Mouse (Mus musculus): Measurements from ENCODE around the gene Gpr65. TPM values are rescaled to one million over a fixed set of nuclear protein-coding genes. Genes with fewer than 3 reads are reported as not detected.

The Gpr65 gene
- polyA plus RNA-seq, 1 experiment from 2014 or later = 3.4 TPM

- Histone ChIP-seq H3K27me3 (replicated peaks) (no peaks in the 10 kb centered on the region), H3K36me3 (no peaks in the 10 kb centered on the region), H3K27ac (peak within 1 kb of the TSS; percentile 93), H3K4me2 (peak within 1 kb of the TSS; percentile 64), H3K9ac (peak within 1 kb of the TSS; percentile 74), H3K4me1 (0 out of 2 replicates have a peak, but pooled peaks cover 3% of the 10 kb centered on the region), H3K4me3 (replicated peaks) (peak within 1 kb of the TSS; percentile 83), H3K9me3 (no peaks in the 10 kb centered on the region)
- WGBS = under 1% methylated on average over 74 of the region's 76 CpGs
- peak; percentile 91 for ATAC-seq (ENCODE audit: insufficient read depth, low FRiP score, low read depth)
Observed at GRCm38 (mm10) chr12:98258845-98259517, 9.5 kb upstream of the Gpr65 start, which contains the start of gene Galc. Gene Galc (minus strand): TSS chr12:98259459.

GRCm38 (mm10) chr12:98259518-98259852 lies 8.9 kb upstream of the Gpr65 start:
- WGBS = 2% methylated on average over 12 of the region's 12 CpGs
- Histone ChIP-seq H3K4me2 (peak overlapping the region; percentile 64), H3K4me1 (0 out of 2 replicates have a peak, but pooled peaks cover 3% of the 10 kb centered on the region), H3K36me3 (no peaks in the 10 kb centered on the region), H3K27me3 (replicated peaks) (no peaks in the 10 kb centered on the region), H3K27ac (peak overlapping the region; percentile 44; the same call in 1 of the 2 replicates), H3K4me3 (replicated peaks) (peak overlapping the region; percentile 83), H3K9me3 (no peaks in the 10 kb centered on the region), H3K9ac (peak overlapping the region; percentile 74; the same call in 1 of the 2 replicates)
- ATAC-seq (ENCODE audit: insufficient read depth, low FRiP score, low read depth) = no peak

- no peaks in the 10 kb centered on the region for H3K36me3 ChIP-seq
- 80% methylated on average over 9 of the region's 9 CpGs for WGBS
- H3K4me1 ChIP-seq = no peaks in the 10 kb centered on the region
- no peak overlapping the region for H3K4me3 ChIP-seq (replicated peaks)
- no peaks in the 10 kb centered on the region for H3K27me3 ChIP-seq (replicated peaks)
- H3K9ac ChIP-seq = no peak overlapping the region
- no peak overlapping the region; the same call in 1 of the 2 replicates for H3K27ac ChIP-seq
- no peak for ATAC-seq (ENCODE audit: insufficient read depth, low FRiP score, low read depth)
- no peak overlapping the region for H3K4me2 ChIP-seq
- no peaks in the 10 kb centered on the region for H3K9me3 ChIP-seq
Observed at GRCm38 (mm10) chr12:98265697-98266096, 2.7 kb upstream of the Gpr65 start.

- no peaks in the 10 kb centered on the region for H3K36me3 ChIP-seq
- no peak overlapping the region for H3K27ac ChIP-seq
- no peak for ATAC-seq (ENCODE audit: insufficient read depth, low FRiP score, low read depth)
- no peak overlapping the region for H3K4me3 ChIP-seq (replicated peaks)
- no peaks in the 10 kb centered on the region for H3K9me3 ChIP-seq
- WGBS = 33% methylated on average over 17 of the region's 17 CpGs
- no peaks in the 10 kb centered on the region for H3K27me3 ChIP-seq (replicated peaks)
- no peak overlapping the region for H3K9ac ChIP-seq
- peak overlapping the region; percentile 31 for H3K4me2 ChIP-seq
- no peaks in the 10 kb centered on the region for H3K4me1 ChIP-seq
Observed at GRCm38 (mm10) chr12:98269791-98270745, 1.6 kb downstream of the Gpr65 start.

GRCm38 (mm10) chr12:98270810-98271566 lies 2.6 kb downstream of the Gpr65 start:
- 26% methylated on average over 12 of the region's 12 CpGs for WGBS
- Histone ChIP-seq H3K4me3 (replicated peaks) (no peak overlapping the region), H3K9ac (no peak overlapping the region), H3K36me3 (no peaks in the 10 kb centered on the region), H3K9me3 (no peaks in the 10 kb centered on the region), H3K4me2 (peak overlapping the region; percentile 31; the same call in 1 of the 2 replicates), H3K27ac (no peak overlapping the region), H3K4me1 (no peaks in the 10 kb centered on the region), H3K27me3 (replicated peaks) (no peaks in the 10 kb centered on the region)
- no peak for ATAC-seq (ENCODE audit: insufficient read depth, low FRiP score, low read depth)

GRCm38 (mm10) chr12:98272433-98272832 lies 4.0 kb downstream of the Gpr65 start:
- Histone ChIP-seq H3K9ac (no peak overlapping the region), H3K27me3 (replicated peaks) (no peaks in the 10 kb centered on the region), H3K36me3 (no peaks in the 10 kb centered on the region), H3K4me2 (no peak overlapping the region), H3K4me1 (no peaks in the 10 kb centered on the region), H3K4me3 (replicated peaks) (no peak overlapping the region), H3K9me3 (no peaks in the 10 kb centered on the region), H3K27ac (no peak overlapping the region)
- 62% methylated on average over 7 of the region's 7 CpGs for WGBS
- ATAC-seq (ENCODE audit: insufficient read depth, low FRiP score, low read depth) = no peak

GRCm38 (mm10) chr12:98280530-98280929 lies 12.1 kb downstream of the Gpr65 start:
- Histone ChIP-seq H3K4me3 (replicated peaks) (no peak overlapping the region), H3K4me2 (no peak overlapping the region), H3K36me3 (no peaks in the 10 kb centered on the region), H3K4me1 (no peaks in the 10 kb centered on the region), H3K27me3 (replicated peaks) (no peaks in the 10 kb centered on the region), H3K9ac (no peak overlapping the region), H3K27ac (no peak overlapping the region), H3K9me3 (no peaks in the 10 kb centered on the region)
- no peak for ATAC-seq (ENCODE audit: insufficient read depth, low FRiP score, low read depth)
- 31% methylated on average over 5 of the region's 5 CpGs for WGBS

GRCm38 (mm10) chr12:98280996-98281395 lies 12.6 kb downstream of the Gpr65 start:
- Histone ChIP-seq H3K36me3 (no peaks in the 10 kb centered on the region), H3K4me3 (replicated peaks) (no peak overlapping the region), H3K9ac (no peak overlapping the region), H3K9me3 (no peaks in the 10 kb centered on the region), H3K27me3 (replicated peaks) (no peaks in the 10 kb centered on the region), H3K4me1 (no peaks in the 10 kb centered on the region), H3K27ac (no peak overlapping the region), H3K4me2 (no peak overlapping the region)
- WGBS = 73% methylated on average over 8 of the region's 8 CpGs
- no peak for ATAC-seq (ENCODE audit: insufficient read depth, low FRiP score, low read depth)

- H3K4me1 ChIP-seq = no peaks in the 10 kb centered on the region
- H3K9me3 ChIP-seq = no peaks in the 10 kb centered on the region
- H3K36me3 ChIP-seq = no peaks in the 10 kb centered on the region
- WGBS = 74% methylated on average over 14 of the region's 14 CpGs
- ATAC-seq (ENCODE audit: insufficient read depth, low FRiP score, low read depth) = no peak
- no peak overlapping the region for H3K27ac ChIP-seq
- H3K4me3 ChIP-seq (replicated peaks) = no peak overlapping the region
- no peaks in the 10 kb centered on the region for H3K27me3 ChIP-seq (replicated peaks)
- no peak overlapping the region for H3K4me2 ChIP-seq
- no peak overlapping the region for H3K9ac ChIP-seq
Observed at GRCm38 (mm10) chr12:98282776-98283486, 14.5 kb downstream of the Gpr65 start.

- no peaks in the 10 kb centered on the region for H3K27me3 ChIP-seq (replicated peaks)
- H3K9ac ChIP-seq = no peak overlapping the region
- H3K4me3 ChIP-seq (replicated peaks) = no peak overlapping the region
- 61% methylated on average over 3 of the region's 3 CpGs for WGBS
- H3K4me2 ChIP-seq = no peak overlapping the region
- no peaks in the 10 kb centered on the region for H3K36me3 ChIP-seq
- ATAC-seq (ENCODE audit: insufficient read depth, low FRiP score, low read depth) = no peak
- no peak overlapping the region for H3K27ac ChIP-seq
- no peaks in the 10 kb centered on the region for H3K4me1 ChIP-seq
- H3K9me3 ChIP-seq = no peaks in the 10 kb centered on the region
Observed at GRCm38 (mm10) chr12:98283487-98283860, 15.0 kb downstream of the Gpr65 start.

GRCm38 (mm10) chr12:98284477-98284876 lies 16.0 kb downstream of the Gpr65 start:
- Histone ChIP-seq H3K9me3 (no peaks in the 10 kb centered on the region), H3K27me3 (replicated peaks) (no peaks in the 10 kb centered on the region), H3K36me3 (no peaks in the 10 kb centered on the region), H3K4me3 (replicated peaks) (no peak overlapping the region), H3K4me1 (no peaks in the 10 kb centered on the region), H3K4me2 (no peak overlapping the region), H3K27ac (no peak overlapping the region), H3K9ac (no peak overlapping the region)
- no peak for ATAC-seq (ENCODE audit: insufficient read depth, low FRiP score, low read depth)
- 83% methylated on average over 3 of the region's 3 CpGs for WGBS

Measured in stomach, embryonic 15.5 days (tissue).